Mouse (Mus musculus) bone marrow, adult 2 months (tissue): ENCODE data around the gene Adig.

Experiments used
- CTCF ChIP-seq: fragments of 200-500 bp; IDR thresholded peaks from 2 replicates; pipeline ENCODE4 v1.5.1; 2011; ENCODE audit warnings: low read length, control low read depth; ENCODE audit not compliant: control insufficient read depth, insufficient read depth
- POLR2A ChIP-seq: fragments of 200-500 bp; IDR thresholded peaks from 2 replicates; pipeline ENCODE4 v1.6.1; 2011; ENCODE audit warnings: low read depth, mild to moderate bottlenecking, control low read depth, low read length, borderline replicate concordance; ENCODE audit not compliant: control insufficient read depth

DNA sequence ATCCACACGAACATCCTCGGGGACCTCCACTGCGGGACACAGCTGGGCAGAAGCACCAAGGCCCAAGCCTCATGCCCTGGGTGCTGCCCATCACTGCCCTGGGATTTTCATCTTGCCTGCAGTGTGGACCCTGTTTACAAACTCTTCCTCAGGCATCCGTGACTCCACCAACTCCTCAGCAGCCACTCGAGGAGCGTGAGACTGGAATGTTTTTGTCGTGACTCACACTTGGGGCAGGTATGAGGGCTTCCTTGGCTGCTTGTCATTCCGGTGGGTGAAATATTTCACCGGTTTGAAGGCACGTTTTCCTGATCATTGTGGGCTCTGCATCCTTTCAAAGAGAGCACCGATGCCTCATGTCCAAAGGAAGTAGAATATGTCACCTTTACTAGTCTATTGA is 16.7 kb downstream of the Adig start:
- TF ChIP-seq CTCF (no peak), POLR2A (no peak)
